Mouse (Mus musculus): Measurements from ENCODE around the gene Dlg4.
"Not testable (repeated sequence)": the region's sequence is repeated elsewhere in the genome, so short reads cannot be mapped to it uniquely, and the experiment has no call there.

The Dlg4 gene

DNA sequence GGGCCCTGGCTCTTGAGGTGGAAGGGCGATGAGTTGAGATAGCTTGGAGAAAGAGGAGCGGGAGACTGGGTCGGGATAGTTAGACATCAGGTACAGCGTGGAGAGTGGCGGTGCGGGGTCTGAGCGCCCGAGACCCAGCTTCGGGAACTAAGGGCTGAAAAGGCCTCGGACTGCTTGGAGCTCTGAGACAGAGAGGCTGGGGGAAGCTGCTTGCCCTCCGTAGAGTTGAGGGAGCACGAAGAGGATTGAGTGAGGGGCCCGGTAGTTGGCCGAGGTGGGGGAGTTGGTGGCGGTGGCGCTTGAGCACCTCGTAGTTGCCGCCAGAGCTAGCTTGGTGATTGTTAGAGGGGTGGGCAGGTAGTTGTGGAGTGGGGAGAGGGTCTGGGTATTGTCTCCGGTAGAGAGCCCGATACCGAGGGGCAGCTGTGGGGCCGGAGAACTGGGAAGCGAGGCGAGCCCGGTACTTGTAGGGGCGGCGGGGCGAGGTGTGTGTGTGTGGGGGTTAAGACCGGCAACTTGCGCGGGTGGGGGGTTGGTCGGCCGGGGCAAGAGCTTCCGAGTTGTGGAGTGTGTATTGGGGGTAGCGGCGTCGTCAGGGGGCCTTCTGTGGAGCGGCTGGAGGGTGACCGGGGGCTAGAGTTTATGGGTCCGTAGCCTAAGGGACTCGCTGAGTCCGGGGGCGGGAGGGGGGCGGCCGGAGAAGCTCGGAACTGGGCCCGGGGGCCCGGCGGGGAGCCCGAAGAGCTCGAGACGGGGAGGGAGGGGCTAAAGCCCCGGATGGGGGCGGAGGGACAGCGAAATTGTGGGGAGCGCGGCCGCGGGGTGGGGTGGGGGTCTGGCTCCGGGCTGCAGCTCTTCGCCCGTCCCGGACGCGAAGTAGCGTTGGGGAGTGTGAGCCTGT lies 20.3 kb upstream of the Dlg4 start:
- intact Hi-C loops (cut with DNase I), result no loop called here

DNA sequence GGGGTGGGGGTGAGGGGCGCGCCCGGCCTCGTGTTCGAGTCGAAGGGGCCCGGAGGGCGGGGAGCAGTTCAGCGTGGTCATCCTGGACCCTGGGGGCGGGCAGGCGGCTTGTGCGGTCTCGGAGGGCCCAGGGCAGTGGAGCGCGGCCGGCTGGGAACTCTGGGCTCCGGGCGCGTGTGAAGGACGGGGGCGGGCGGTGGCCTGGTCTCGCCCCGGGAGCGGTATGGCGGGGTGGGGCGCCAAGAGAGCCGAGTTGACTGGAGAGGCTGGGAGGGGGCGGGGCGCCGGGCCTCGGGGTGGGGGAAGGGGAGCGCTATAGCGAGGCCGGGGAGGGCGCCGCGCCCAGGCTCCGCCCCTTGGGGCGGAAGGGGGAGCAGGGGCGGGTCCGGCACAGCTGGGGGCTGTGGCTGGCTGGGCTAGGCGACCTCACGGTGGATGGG lies 19.7 kb upstream of the Dlg4 start:
- intact Hi-C loops (cut with DNase I), result no loop called here

DNA sequence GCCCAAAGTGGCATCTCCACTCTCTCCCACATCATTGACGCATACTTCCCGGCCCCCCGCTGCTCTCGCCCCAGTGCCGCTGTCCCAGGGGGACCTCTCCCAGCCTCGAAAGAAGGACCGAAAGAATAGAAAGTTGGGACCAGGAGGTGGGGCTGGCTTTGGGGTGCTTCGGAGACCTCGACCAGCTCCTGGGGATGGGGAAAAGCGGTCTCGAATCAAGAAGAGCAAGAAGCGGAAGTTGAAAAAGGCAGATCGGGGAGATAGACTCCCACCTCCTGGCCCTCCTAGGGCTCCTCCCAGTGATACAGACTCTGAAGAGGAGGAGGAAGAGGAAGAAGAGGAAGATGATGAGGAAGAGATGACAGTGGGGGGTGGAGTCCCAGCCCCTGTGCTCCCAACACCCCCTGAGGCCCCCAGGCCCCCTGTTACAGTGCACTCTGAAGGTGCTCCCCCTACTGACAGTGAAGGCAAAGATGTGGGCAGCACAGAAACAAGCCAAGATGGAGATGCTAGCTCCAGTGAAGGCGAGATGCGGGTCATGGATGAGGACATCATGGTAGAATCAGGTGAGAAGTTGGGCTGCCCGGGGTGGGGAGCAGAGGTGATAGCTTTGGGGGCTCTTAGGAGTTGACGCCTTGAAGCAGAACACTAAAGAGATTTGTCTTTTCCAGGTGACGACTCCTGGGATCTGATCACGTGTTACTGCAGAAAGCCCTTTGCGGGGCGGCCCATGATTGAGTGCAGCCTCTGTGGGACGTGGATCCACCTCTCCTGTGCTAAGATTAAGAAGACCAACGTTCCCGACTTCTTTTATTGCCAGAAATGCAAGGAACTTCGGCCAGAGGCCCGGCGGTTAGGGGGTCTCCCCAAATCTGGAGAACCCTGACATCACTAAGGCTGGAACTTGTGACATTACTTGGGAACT lies 17.9 kb upstream of the Dlg4 start:
- intact Hi-C loops (cut with DNase I), result no loop called here

DNA sequence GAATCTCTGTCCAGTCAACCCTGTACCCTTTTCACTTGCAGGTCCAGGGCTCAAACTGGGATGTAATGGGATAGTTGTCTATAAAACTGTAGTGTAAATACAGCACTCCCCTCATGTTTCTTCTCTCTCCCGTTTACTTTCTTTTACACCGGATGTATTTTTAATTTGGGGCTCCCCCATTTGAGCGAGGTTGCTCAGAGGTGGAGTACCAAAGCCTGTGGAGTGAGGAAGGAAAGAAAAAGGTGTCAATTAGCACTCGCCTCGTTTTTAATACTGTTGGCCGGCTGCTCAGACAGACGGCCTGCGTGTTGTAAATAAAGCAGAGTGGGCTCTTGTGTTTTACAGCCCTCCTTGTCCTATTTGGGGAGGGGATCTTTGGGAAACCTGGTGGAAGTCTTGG lies 17.1 kb upstream of the Dlg4 start:
- intact Hi-C loops (cut with DNase I), result no loop called here

DNA sequence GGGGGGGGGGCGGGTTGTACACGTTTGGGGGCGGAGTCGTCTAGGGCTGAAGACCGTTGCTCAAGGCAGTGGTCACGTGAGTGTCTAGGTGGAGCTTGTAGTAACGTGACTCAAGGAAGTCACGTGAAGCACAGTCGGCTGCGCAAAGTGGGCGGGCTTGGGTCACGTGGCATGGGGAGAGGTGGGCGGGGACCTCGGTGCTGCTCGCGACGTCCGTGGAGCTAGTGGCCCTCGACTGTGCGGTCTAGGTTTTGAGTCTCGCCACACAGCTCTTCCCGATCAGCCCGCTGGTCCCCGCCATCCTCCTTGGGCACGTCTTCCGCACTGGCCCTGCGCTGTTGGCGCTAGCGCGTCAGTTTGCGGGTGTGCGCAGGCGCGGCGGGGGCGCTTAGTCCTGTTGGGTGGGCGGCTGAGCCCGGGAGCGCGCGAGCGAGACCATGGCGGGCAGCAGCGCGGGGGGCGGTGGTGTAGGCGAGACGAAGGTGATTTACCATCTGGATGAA lies 16.3 kb upstream of the Dlg4 start, which contains the start of gene Dvl2:
Gene Dvl2, plus strand, starts transcription at position 200 of the 503 bp plus-strand sequence.
- intact Hi-C loops (cut with DNase I), result no loop called here

DNA sequence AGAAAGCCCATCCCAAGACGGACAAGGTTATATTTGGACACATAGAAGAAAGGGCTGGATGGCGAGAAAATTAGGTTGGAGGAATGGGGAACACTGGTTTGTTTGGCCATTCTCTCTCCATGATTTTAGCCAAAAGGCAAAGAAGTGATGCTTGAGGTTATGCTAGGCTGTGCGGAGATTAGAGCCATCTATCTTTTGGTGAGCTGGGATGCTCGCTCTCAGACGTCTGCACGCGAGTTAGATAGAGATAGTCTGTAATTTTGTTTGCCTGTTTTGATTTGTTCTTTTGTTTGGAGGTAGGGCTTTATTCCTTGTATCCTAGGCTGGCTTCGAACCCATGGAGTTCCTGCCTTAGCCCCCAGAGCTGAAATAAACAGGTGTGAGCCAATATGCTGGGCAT lies 15.6 kb upstream of the Dlg4 start:
- intact Hi-C loops (cut with DNase I), result no loop called here

DNA sequence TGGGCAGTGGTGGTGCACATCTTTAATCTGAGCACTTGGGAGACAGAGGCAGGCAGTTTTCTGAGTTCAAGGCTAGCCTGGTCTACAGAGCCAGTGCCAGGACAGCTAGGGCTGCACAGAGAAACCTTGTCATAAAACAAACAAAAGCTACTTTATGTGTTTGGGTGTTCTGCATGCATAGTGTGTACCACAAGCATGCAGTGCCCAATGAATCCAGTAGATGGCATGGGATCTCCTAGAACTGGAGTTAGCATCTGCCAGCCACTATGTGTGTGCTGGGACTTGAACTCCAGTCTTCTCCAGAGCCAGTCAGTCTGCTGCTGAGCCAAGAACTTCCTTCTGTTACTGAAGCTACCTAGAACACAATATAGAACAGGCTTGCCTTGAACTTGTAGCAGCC lies 14.9 kb upstream of the Dlg4 start:
- intact Hi-C loops (cut with DNase I), result no loop called here

DNA sequence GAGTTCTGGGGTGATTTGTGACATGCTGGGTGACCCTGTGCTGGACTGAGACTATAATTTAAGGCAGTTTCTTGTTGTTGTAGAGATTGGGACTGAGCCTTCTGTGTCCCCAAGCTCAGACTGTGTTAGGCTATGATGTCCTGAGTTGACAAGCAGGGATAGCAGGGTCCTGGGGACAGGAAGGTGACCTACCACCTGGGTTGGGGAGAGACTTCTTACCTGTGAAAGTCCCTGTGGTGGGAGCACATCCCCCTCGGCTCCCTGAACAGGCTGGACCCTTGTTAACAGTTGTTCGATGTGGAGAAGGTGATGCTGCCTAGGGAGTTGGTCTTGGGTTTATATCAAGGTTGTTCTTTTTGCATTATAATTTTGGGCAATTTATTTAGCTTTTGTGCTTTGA lies 14.3 kb upstream of the Dlg4 start:
- intact Hi-C loops (cut with DNase I), result no loop called here

DNA sequence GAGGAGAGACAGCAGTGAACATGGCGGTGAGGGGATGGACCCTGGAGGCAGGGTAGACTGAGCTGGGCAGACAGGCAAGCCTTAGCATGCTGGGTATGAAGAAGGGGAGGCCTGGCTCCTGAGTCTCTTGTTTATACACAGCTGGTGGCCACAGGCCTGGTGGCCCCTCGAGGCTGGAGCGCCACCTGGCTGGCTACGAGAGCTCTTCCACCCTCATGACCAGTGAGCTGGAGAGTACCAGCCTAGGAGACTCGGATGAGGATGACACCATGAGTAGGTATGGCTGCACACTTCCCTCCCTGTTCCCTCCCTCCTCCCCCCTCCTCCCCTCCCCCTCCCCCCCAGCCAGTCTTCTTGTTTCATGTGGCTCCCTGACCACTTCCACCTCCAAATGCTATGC lies 11.2 kb upstream of the Dlg4 start:
- intact Hi-C loops (cut with DNase I), result no loop called here

DNA sequence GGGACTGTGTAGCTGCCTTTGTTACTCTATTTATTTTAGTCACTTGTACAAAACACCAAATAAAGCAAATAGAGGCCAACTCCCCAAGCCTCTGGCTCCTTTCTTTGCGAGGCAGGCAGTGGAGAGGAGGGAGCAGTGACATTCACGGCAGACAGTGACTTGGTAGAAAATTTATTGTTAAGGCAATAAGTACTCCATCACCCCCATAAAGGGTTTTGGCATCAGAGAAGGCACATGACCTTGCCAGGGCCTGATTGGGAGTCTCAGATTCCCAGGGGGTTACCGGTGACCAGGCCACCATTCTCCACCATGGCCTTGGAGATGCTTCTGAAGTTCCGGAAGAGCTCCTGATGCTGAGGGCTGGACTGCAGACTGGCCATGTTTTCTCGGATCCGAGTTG lies 6.7 kb upstream of the Dlg4 start:
- intact Hi-C loops (cut with DNase I), result no loop called here

DNA sequence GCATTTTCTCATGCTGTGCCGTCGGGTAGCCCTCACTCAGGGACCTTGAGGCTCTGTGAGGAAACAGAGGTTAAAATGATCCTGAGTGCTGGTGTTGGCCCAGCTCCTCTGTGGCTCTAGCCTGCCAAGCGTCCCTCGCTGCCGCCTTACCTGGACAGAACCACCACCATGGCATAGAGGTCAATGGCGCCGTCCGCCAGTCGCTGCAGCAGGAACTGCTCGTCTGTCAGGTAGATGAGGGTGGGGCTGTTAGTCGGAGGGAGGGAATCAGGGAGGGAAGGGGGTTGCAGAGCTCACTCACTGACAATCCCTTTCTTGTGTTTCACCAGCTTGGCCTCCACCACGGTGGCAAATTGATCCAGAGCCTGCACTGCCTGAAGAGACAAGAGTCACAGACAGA lies 6.2 kb upstream of the Dlg4 start:
- intact Hi-C loops (cut with DNase I), result no loop called here

DNA sequence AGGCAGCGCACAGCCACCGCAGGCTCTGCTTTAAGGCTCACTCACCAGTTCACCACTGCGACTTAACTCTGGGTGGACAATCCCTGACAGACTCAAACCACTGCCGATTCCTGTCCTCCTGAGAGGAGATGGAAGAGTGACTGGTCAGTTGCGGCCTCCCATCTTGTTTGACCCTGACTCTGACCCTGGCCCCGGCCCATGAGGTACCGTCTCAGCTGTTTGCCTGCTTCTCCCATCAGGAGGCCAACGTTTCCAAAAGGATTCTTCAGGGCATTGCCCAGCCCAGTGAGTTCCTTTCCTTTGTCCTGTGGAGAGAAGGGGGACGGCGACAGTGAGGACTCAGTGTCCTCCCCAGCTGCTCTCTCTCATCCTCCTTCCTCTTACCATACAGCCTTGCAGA lies 5.8 kb upstream of the Dlg4 start:
- intact Hi-C loops (cut with DNase I), result no loop called here

DNA sequence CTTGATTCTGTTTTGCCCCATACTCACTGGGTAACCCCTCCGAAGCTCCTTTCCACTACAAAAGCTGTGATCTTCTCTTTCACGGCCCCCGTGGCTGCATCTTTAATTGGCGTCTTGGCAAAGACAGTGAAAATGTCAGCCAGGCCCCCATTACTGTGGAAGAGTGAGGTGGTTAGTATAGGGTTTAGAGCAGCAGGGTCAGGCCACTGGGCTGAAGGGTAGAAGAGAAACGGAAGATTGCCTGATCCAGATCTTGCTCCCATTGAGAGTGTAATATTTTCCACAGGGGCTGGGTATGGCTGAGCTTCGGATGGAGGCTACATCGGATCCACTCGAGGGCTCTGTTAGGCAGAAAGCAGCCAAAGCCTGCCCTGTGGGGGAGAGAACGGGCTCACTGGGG lies 3.8 kb upstream of the Dlg4 start:
- intact Hi-C loops (cut with DNase I), result no loop called here

DNA sequence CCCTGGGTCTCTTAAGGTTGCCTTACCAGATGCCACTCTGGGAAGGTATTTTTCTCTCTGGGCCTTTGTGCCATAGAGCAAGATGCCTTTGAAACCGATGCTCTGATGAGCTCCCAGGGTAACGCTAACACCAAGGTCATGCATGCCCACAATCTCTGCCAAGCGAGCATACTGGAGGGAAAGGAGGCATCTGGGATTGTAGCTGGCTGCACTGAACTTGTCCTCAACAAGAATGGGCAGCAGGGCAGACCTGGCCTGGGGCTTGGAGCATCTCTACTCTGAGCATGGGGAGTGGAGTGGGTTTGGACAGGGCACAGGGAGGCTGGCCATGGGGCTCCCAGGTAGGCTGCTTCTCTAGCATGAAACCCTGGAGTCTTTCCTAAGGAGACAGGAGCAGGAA lies 3.3 kb upstream of the Dlg4 start:
- intact Hi-C loops (cut with DNase I), result no loop called here

DNA sequence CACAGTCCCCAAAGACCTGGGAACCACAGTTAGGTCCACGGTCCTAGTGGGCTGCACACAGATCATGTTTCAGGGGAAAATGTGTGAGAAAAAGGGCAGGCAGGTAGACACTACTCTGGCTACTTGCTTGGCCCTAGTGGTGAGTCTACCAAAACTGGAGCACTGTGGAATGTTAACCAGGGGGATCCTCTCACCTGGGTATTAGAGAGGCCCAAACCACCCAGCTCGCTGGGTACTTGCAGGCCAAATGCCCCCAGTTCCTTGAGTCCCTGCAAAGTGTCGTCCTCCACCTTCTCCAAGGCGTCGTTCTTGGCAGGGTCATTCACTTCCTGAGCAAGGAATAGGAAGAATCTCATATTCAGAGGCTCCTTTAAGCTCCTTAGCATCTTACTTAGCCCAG lies 2.7 kb upstream of the Dlg4 start:
- intact Hi-C loops (cut with DNase I), result no loop called here

DNA sequence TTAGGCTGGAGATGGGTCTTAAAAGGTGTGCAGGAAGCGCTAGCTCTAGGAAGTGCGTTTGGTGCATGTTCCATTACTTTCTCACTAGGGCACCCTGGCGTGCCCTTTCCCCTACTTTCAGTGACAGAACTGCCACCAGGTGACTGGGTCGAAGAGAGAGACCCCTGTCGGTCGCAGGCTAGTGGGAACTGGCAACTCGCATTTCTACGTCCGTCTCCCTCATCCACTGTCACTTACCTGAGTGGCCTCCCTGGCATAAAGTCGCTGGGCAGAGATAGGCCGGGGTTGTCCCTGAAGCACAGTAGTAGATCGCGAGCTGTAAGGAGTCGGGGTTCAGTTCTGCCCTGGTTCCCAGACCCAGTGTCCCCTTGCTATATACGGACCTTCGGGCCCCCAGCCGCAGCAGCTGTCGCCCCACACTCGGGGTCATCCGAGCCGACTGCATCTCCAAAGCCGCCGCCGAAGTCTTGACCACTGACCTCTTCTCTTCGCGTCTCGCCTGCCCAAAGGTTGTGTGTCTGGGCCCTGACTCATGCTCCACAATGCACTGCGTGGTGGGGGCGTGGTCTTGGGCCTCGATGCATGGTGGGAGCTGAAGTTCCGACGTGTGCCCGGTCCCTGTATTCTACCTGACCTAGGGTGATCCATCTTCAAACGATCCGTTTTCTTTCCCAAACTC lies 1.7 kb upstream of the Dlg4 start, which contains the start of gene Acadvl:
Gene Acadvl, minus strand, starts transcription at position 532 of the 679 bp plus-strand sequence.
- intact Hi-C loops (cut with DNase I), result no loop called here

DNA sequence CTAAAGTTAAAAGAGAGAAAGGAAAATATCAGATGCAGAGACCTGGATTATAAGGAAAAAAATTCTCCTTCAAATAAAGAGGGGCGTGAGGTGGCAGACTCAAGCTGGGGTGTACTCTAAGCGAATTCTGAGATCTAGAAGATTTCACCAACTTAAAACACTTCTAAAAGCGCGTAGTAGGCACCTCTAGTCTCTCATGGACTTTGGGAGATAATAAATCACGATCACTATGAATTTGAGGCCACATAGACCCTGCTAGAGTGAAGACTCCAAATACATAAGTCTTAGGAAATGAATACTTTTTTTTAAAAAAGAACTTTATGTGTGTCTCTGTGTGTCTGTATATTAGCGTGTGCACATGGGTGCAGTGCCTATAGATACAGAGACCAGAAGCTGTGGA lies 1.1 kb upstream of the Dlg4 start:
- intact Hi-C loops (cut with DNase I), result no loop called here

DNA sequence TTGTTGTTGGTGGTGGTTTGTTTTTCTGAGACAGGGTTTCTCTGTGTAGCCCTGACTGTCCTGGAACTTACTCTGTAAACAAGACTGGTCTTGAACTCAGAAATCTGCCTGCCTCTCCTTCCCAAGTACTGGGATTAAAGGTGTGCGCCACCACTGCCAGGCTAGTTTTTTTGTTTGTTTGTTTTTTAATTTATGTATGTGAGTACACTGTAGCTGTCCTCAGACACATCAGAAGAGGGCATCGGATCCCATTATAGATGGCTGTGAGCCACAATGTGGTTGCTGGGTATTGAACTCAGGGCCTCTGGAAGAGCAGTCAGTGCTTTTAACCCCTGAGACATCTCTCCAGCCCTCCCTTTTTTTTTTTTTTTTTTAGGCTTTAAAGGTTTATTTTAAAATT lies 565 bp upstream of the Dlg4 start:
- intact Hi-C loops (cut with DNase I), result not testable (repeated sequence)

DNA sequence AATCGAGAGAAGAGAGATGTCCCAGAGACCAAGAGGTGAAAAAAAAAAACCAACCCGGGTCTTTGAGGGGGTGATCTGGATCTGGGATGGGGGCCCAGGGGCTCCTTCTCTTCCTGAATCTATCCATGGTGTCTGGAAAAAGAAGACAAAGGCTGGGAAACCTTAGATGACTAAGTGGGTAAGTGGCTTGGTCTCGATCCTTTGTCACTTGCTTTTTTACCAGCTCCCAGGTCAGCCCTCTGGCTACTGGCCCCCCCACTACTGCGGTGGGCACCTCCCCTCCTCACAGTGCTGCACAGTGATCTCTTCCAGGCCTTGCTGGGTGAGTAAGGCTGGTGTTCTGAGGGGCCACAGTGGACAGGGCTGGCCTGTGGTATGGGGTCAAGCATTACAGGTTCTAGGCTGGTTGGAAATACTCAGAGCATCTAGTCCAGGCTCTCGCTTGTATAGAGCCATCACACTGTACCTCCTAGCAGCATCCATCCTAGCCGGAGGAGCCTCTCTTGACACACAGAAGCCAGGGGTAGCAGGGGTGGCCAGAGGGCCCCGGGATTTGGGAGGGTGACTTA lies 541 bp downstream of the Dlg4 start:
- intact Hi-C loops (cut with DNase I), result no loop called here

DNA sequence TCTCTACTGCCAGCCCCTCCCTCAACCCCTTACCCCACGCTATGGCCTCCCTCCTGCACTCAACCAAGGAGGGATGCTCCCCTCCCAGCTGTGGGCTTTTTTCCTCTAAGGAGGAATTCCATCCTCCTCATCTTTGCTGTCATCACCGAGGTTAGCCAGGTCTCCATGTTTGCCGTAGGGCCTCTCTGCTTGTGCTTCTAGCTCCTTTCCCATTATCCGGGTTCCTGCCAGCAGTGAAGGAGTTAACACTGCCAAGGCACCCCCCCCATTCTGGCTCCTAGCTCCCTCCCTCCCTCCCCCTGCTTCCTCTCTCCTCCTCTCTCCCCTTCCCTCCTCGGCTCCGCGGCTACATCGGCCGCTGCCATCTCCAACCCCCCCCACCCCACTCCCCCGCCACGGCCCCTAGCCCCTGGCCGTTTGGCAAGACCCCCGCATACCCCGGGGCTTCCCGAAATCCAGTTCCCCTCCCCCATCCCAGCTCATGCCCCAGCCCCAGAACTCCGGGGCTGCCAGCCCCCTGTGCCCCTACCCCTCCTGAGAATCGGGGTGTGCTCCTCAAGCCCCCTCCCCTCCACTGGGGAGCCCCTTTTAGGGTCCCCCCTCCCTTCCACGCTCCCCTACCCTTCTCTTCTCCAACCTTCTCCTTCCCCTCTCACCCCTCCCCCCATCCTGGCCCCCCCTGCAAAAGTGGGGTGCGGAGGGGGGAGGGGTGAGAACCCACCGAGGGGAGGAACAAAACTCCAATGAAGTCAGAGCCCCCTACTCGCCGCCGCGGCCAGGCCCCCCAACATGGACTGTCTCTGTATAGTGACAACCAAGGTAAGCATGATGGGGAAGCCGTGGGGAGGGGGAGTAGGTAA lies 1.6 kb downstream of the Dlg4 start:
- intact Hi-C loops (cut with DNase I), result no loop called here
